Mouse (Mus musculus) G1E (cell line): ENCODE data around the gene Tm9sf3. TPM values are rescaled to one million over a fixed set of nuclear protein-coding genes. Genes with fewer than 3 reads are reported as not detected.

Experiments used
- ATAC-seq: 2 replicates; pipeline ENCODE4 v1.8.0; 2016; ENCODE audit warnings: mild to moderate bottlenecking; ENCODE audit not compliant: insufficient number of reproducible peaks, poor library complexity, low FRiP score, severe bottlenecking; ENCODE audit errors: extremely low read depth
- DNase-seq: peaks from one replicate; pipeline ENCODE4 v3.0.0; 2012; ENCODE audit warnings: low spot score
- H3K27me3 ChIP-seq: 2 replicates; pipeline ENCODE4 v1.6.1; 2012; ENCODE audit warnings: mild to moderate bottlenecking, low read length, inconsistent platforms; ENCODE audit not compliant: insufficient read depth
- H3K36me3 ChIP-seq: replicated peaks from 2 replicates; pipeline ENCODE3; 2012; ENCODE audit warnings: mild to moderate bottlenecking, inconsistent platforms
- H3K4me1 ChIP-seq: 2 replicates; pipeline ENCODE4 v1.6.1; 2012; ENCODE audit warnings: low read depth, low read length, inconsistent platforms, mixed read lengths; ENCODE audit not compliant: insufficient read depth
- H3K4me3 ChIP-seq: 2 replicates; pipeline ENCODE4 v1.5.1; 2012; ENCODE audit warnings: low read depth, mild to moderate bottlenecking, inconsistent platforms, low read length, moderate library complexity, mixed read lengths
- H3K9me3 ChIP-seq: replicated peaks from 2 replicates; pipeline ENCODE4 v1.6.1; 2012; ENCODE audit warnings: inconsistent platforms
- CTCF ChIP-seq: IDR thresholded peaks from 2 replicates; pipeline ENCODE4 v1.5.1; 2012; ENCODE audit warnings: low read depth, low read length, inconsistent platforms, mixed read lengths
- GATA1 ChIP-seq: IDR thresholded peaks from 2 replicates; pipeline ENCODE4 v1.6.1; 2012; ENCODE audit warnings: borderline replicate concordance, low read length, inconsistent platforms, mixed read lengths
- GATA2 ChIP-seq: IDR thresholded peaks from 2 replicates; pipeline ENCODE4 v1.6.1; 2012; ENCODE audit warnings: low read depth, low read length, inconsistent platforms, borderline replicate concordance
- POLR2AphosphoS5 ChIP-seq: IDR thresholded peaks from 2 replicates; pipeline ENCODE4 v1.6.1; 2012; ENCODE audit warnings: low read depth, low read length, inconsistent platforms; ENCODE audit not compliant: insufficient replicate concordance
- TAL1 ChIP-seq: conservative IDR thresholded peaks from 2 replicates; pipeline ENCODE4 v1.6.1; 2012; ENCODE audit warnings: low read depth, low read length, inconsistent platforms, mixed read lengths
- polyA plus RNA-seq: library from polyadenylated mRNA; stranded (reverse); fragments of >175 nt; gene quantifications from 2 replicates; pipeline ENCODE4 v1.2.3, GENCODE M21; 2012
- total RNA-seq, 2 experiments: library from RNA; stranded (forward) in 1 of 2; stranded (reverse) in 1 of 2; fragments of 200-1000 nt in 1 of 2; fragments of >200 nt in 1 of 2; fragmentation: Nextera tagmentation in 1 of 2; gene quantifications; 2 replicates each; pipeline ENCODE4 v1.2.3; 2014 to 2017

Tm9sf3 gene
- total and polyA plus RNA-seq, 3 experiments = 45.9 to 236 (median 118) TPM

GRCm38 (mm10) chr19:41206811-41207344 lies 56.9 kb downstream of the Tm9sf3 start, which contains the start of gene Tll2:
Gene Tll2, minus strand, starts transcription at chr19:41206835.
- ATAC-seq = no peak
- no peak for TF ChIP-seq TAL1
- Histone ChIP-seq H3K4me3 (no peak within 1 kb of the TSS), H3K27me3 (peaks cover 29% of the 10 kb centered on the region), H3K36me3 (peaks cover 23% of the 10 kb centered on the region), H3K9me3 (no peaks in the 10 kb centered on the region), H3K4me1 (0 out of 2 replicates have a peak, but pooled peaks cover 3% of the 10 kb centered on the region)
- no peak for DNase-seq

- peaks cover 31% of the 10 kb centered on the region for H3K27me3 ChIP-seq
- TF ChIP-seq GATA1 (no peak), TAL1 (no peak), CTCF (no peak), POLR2AphosphoS5 (no peak), GATA2 (no peak)
- peaks cover 18% of the 10 kb centered on the region for H3K36me3 ChIP-seq
- H3K4me3 ChIP-seq = no peak overlapping the region
- no peaks in the 10 kb centered on the region for H3K9me3 ChIP-seq
- 0 out of 2 replicates have a peak, but pooled peaks cover 3% of the 10 kb centered on the region for H3K4me1 ChIP-seq
- ATAC-seq (no peak), DNase-seq (no peak)
These were observed 57.6 kb downstream of the Tm9sf3 start for GRCm38 (mm10) chr19:41206041-41206810.

- DNase-seq = no peak
- no peak for ATAC-seq
- Histone ChIP-seq H3K27me3 (peaks cover 34% of the 10 kb centered on the region), H3K36me3 (peaks cover 7% of the 10 kb centered on the region), H3K4me1 (0 out of 2 replicates have a peak, but pooled peaks cover 3% of the 10 kb centered on the region), H3K9me3 (no peaks in the 10 kb centered on the region), H3K4me3 (no peak overlapping the region)
- TF ChIP-seq GATA1 = no peak
- TF ChIP-seq TAL1 = no peak
- no peak for TF ChIP-seq GATA2
These were observed 59.4 kb downstream of the Tm9sf3 start for GRCm38 (mm10) chr19:41204159-41205081.

GRCm38 (mm10) chr19:41197606-41198005 lies 66.2 kb downstream of the Tm9sf3 start:
- no peaks in the 10 kb centered on the region for H3K4me1 ChIP-seq
- no peak overlapping the region for H3K4me3 ChIP-seq
- no peaks in the 10 kb centered on the region for H3K36me3 ChIP-seq
- ATAC-seq = no peak
- TF ChIP-seq CTCF (no peak), GATA1 (no peak), POLR2AphosphoS5 (no peak), TAL1 (no peak)
- H3K27me3 ChIP-seq = peaks cover 11% of the 10 kb centered on the region; the same call in 1 of the 2 replicates
- DNase-seq = no peak
- H3K9me3 ChIP-seq = no peaks in the 10 kb centered on the region

GRCm38 (mm10) chr19:41193379-41193778 lies 70.4 kb downstream of the Tm9sf3 start:
- no peaks in the 10 kb centered on the region for H3K9me3 ChIP-seq
- TF ChIP-seq GATA1 = no peak
- no peak for TF ChIP-seq TAL1
- TF ChIP-seq GATA2 = no peak
- no peak for TF ChIP-seq POLR2AphosphoS5
- no peak for TF ChIP-seq CTCF
- no peaks in the 10 kb centered on the region; the same call in 1 of the 2 replicates for H3K27me3 ChIP-seq
- no peaks in the 10 kb centered on the region for H3K36me3 ChIP-seq
- H3K4me3 ChIP-seq = no peak overlapping the region
- ATAC-seq (no peak), DNase-seq (no peak)
- no peaks in the 10 kb centered on the region for H3K4me1 ChIP-seq

- Histone ChIP-seq H3K4me1 (no peaks in the 10 kb centered on the region), H3K4me3 (no peak overlapping the region), H3K9me3 (no peaks in the 10 kb centered on the region), H3K27me3 (no peaks in the 10 kb centered on the region; the same call in 1 of the 2 replicates), H3K36me3 (no peaks in the 10 kb centered on the region)
- ATAC-seq (no peak), DNase-seq (no peak)
- no peak for TF ChIP-seq GATA2
- no peak for TF ChIP-seq GATA1
- no peak for TF ChIP-seq CTCF
These were observed 70.8 kb downstream of the Tm9sf3 start for GRCm38 (mm10) chr19:41192953-41193352.
